Mouse (Mus musculus) large intestine, adult 2 months (tissue): ENCODE results near the gene Mapk8ip2. TPM values are rescaled to one million over a fixed set of nuclear protein-coding genes. Genes with fewer than 3 reads are reported as not detected.
"Not testable (repeated sequence)": the region's sequence is repeated elsewhere in the genome, so short reads cannot be mapped to it uniquely, and the experiment has no call there.

ENCODE experiments used
- DNase-seq: peaks from one replicate; pipeline ENCODE4 v3.0.0-alpha.2; 2012; ENCODE audit warnings: low read depth, low spot score
- whole genome bisulfite sequencing: fragments of 180-500 bp; shearing (Covaris S2); methylation state at CpG from one replicate; pipeline ENCODE4 v1.1.7; 2018; 5-methylcytosine and 5-hydroxymethylcytosine counted together
- polyA plus RNA-seq: library from polyadenylated mRNA; depleted of rRNA; stranded (reverse); fragments of >200 nt; gene quantifications from 2 replicates; pipeline ENCODE4 v1.2.3, GENCODE M21; 2012; rRNA removed

The Mapk8ip2 gene
- 1.1 and 1.2 TPM in 2 replicates for polyA plus RNA-seq

- WGBS: 3% methylated on average over 53 of the region's 53 CpGs
- no peak for DNase-seq
These were observed at the start of gene Mapk8ip2 for GRCm38 (mm10) chr15:89453865-89454478. TSS of gene Mapk8ip2 (plus strand) at chr15:89453913.

GRCm38 (mm10) chr15:89404831-89405623 lies 48.7 kb upstream of the Mapk8ip2 start:
- 76% methylated on average over 10 of the region's 10 CpGs for WGBS
- no peak for DNase-seq

- DNase-seq: no peak
These were observed 47.0 kb upstream of the Mapk8ip2 start for GRCm38 (mm10) chr15:89406691-89407090.

GRCm38 (mm10) chr15:89410118-89410517 lies 43.6 kb upstream of the Mapk8ip2 start, which contains the start of gene Syce3:
TSS of gene Syce3 (minus strand) at chr15:89410503.
- DNase-seq: no peak
- WGBS: 83% methylated on average over 24 of the region's 24 CpGs

GRCm38 (mm10) chr15:89415282-89415681 lies 38.4 kb upstream of the Mapk8ip2 start:
- 83% methylated on average over 8 of the region's 8 CpGs for WGBS
- DNase-seq: no peak

- 94% methylated on average over 9 of the region's 9 CpGs for WGBS
- no peak for DNase-seq
These were observed 31.8 kb upstream of the Mapk8ip2 start for GRCm38 (mm10) chr15:89421938-89422337.

- WGBS: 88% methylated on average over 8 of the region's 8 CpGs
- DNase-seq: no peak
These were observed 29.1 kb upstream of the Mapk8ip2 start for GRCm38 (mm10) chr15:89424621-89425020.

- no peak for DNase-seq
- 66% methylated on average over 6 of the region's 6 CpGs for WGBS
These were observed 28.0 kb upstream of the Mapk8ip2 start, which contains the start of gene Cpt1b for GRCm38 (mm10) chr15:89425711-89426121. TSS of gene Cpt1b (minus strand) at chr15:89425863.

GRCm38 (mm10) chr15:89426716-89427115 lies 27.0 kb upstream of the Mapk8ip2 start:
- WGBS: 95% methylated on average over 10 of the region's 10 CpGs

GRCm38 (mm10) chr15:89428136-89428790 lies 25.4 kb upstream of the Mapk8ip2 start:
- 90% methylated on average over 19 of the region's 19 CpGs for WGBS
- no peak for DNase-seq

More at GRCm38 (mm10) chr15:89426716-89427115, 27.0 kb upstream of the Mapk8ip2 start:
- DNase-seq: no peak

GRCm38 (mm10) chr15:89428821-89429351 lies 24.8 kb upstream of the Mapk8ip2 start:
- 6% methylated on average over 22 of the region's 22 CpGs for WGBS
- no peak for DNase-seq

GRCm38 (mm10) chr15:89429352-89430221 lies 24.1 kb upstream of the Mapk8ip2 start, which contains the start of the genes C730034F03Rik, Gm44502 and Chkb:
TSS of gene C730034F03Rik (plus strand) at chr15:89429589.
TSS of gene Gm44502 (minus strand) at chr15:89429696.
TSS of gene Chkb (minus strand) at chr15:89429908.
- peak; percentile 93 for DNase-seq
- under 1% methylated on average over 70 of the region's 70 CpGs for WGBS

- 31% methylated on average over 6 of the region's 6 CpGs for WGBS
- no peak for DNase-seq
These were observed 23.4 kb upstream of the Mapk8ip2 start for GRCm38 (mm10) chr15:89430341-89430740.

GRCm38 (mm10) chr15:89430771-89431170 lies 22.9 kb upstream of the Mapk8ip2 start:
- not testable (repeated sequence) for DNase-seq
- 54% methylated on average over 9 of the region's 9 CpGs for WGBS

GRCm38 (mm10) chr15:89431271-89431670 lies 22.4 kb upstream of the Mapk8ip2 start:
- 40% methylated on average over 3 of the region's 3 CpGs for WGBS
- DNase-seq: no peak

GRCm38 (mm10) chr15:89431806-89432205 lies 21.9 kb upstream of the Mapk8ip2 start:
- WGBS: 93% methylated on average over 6 of the region's 6 CpGs
- DNase-seq: no peak

- 53% methylated on average over 4 of the region's 4 CpGs for WGBS
- DNase-seq: no peak
These were observed 20.8 kb upstream of the Mapk8ip2 start for GRCm38 (mm10) chr15:89432946-89433345.

GRCm38 (mm10) chr15:89434136-89434535 lies 19.6 kb upstream of the Mapk8ip2 start:
- WGBS: 83% methylated on average over 3 of the region's 3 CpGs
- DNase-seq: no peak

GRCm38 (mm10) chr15:89435878-89436277 lies 17.8 kb upstream of the Mapk8ip2 start:
- DNase-seq: no peak
- WGBS: 79% methylated on average over 5 of the region's 5 CpGs
